In the genomic region with DNA sequence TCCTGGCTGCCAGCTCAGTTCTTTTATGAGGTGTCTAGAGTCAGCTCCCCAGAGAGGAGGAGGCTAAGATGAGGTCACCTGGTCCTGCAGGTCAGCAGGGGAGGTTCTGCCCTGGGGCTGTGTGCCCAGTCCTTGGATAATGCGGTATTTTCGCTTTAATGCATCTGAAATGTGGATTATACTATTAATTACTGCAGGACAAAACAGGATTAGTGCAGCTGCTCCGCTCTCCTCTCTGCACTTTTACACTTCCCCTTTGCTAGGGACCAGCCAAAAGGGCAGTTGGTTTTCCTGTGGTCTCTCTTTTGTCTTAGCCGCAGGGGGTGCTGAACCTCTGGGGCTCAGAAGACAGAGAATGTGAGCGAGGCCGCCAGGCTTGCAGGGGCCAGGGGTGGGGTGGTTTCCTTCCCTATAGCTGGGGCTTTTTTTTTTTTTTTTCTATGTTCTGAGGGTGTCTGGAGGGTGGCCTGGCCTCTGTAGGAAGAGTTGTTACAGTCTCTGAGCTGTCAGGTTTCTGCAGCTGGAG, we compare ENCODE assay signal across 8 mouse cellular contexts.
DNase-seq lines count a peak whose midpoint lies in the region; ATAC-seq and TF ChIP-seq lines count a peak whose summit lies in the region.

No protein-coding gene starts in this region.

- H3K4me3 ChIP-seq in macrophage (ENCODE audit: inconsistent target), result no peak overlapping the region; the same call in 1 of the 2 replicates
- H3K4me3 ChIP-seq in stomach, postnatal 0 days (ENCODE audit: low read depth, low read length), result no peak overlapping the region
- no peak overlapping the region for H3K4me3 ChIP-seq in cerebellum, adult 2 months (replicated peaks; ENCODE audit: insufficient read depth, low read depth, low read length)

- H3K9me3 ChIP-seq in stomach, postnatal 0 days (ENCODE audit: control insufficient read depth, low read length), result no peaks in the 10 kb centered on the region

- WGBS in macrophage (ENCODE audit: missing documents), result 0% methylated on average over 6 of the region's 6 CpGs
- 36% methylated on average over 6 of the region's 6 CpGs for WGBS in stomach, postnatal 0 days
- WGBS in cerebellum, adult 2 months, result 23% methylated on average over 6 of the region's 6 CpGs

- H3K4me1 ChIP-seq in stomach, postnatal 0 days (replicated peaks; ENCODE audit: control insufficient read depth, insufficient read depth), result peaks cover 7% of the 10 kb centered on the region
- no peaks in the 10 kb centered on the region for H3K4me1 ChIP-seq in cerebellum, adult 2 months (ENCODE audit: control insufficient read depth, insufficient read depth, low read length)

- H3K27ac ChIP-seq in macrophage, result peak overlapping the region; percentile 94
- peak overlapping the region; percentile 41; the same call in 1 of the 2 replicates for H3K27ac ChIP-seq in stomach, postnatal 0 days (replicated peaks)
- H3K27ac ChIP-seq in cerebellum, adult 2 months (ENCODE audit: insufficient read depth, low read length), result no peak overlapping the region

- no peak overlapping the region; the same call in 1 of the 2 replicates for H3K4me2 ChIP-seq in stomach, postnatal 0 days (replicated peaks; ENCODE audit: low read depth)

- TF ChIP-seq EP300 in stomach, postnatal 0 days (optimal IDR thresholded peaks at IDR 0.05), result no peak

- DNase-seq in gastrocnemius, adult 18-20 months (ENCODE audit: low spot score), result peak; percentile 62
- DNase-seq in gastrocnemius, postnatal 10 days, result no peak
- peak; percentile 53 to 70 for DNase-seq in spleen, postnatal 4 days (ENCODE audit: low spot score in 2 of 2)
- no peak for DNase-seq in spleen, postnatal 14 days (ENCODE audit: low spot score in 2 of 2)
- DNase-seq in heart, postnatal 10 days, result peak; percentile 25 to 41
- no peak for DNase-seq in stomach, postnatal 0 days (ENCODE audit: low spot score)
- DNase-seq in cerebellum, adult 2 months, result no peak

- TF ChIP-seq CTCF in stomach, postnatal 0 days (IDR thresholded peaks at IDR 0.05; ENCODE audit: low read depth), result no peak
- TF ChIP-seq CTCF in cerebellum, adult 2 months (IDR thresholded peaks at IDR 0.05; ENCODE audit: borderline replicate concordance, insufficient read depth, low read depth, low read length), result no peak

- no peaks in the 10 kb centered on the region for H3K27me3 ChIP-seq in stomach, postnatal 0 days (ENCODE audit: control insufficient read depth, insufficient read depth, low read length)
- H3K27me3 ChIP-seq in cerebellum, adult 2 months (ENCODE audit: control insufficient read depth, insufficient read depth, low read length), result no peaks in the 10 kb centered on the region

- H3K79me2 ChIP-seq in macrophage (ENCODE audit: inconsistent target), result peaks cover 74% of the 10 kb centered on the region; the same call in 1 of the 2 replicates

- intact Hi-C loops in heart, postnatal 10 days (cut with DNase I), result no loop called here

- no peak overlapping the region for H3K9ac ChIP-seq in stomach, postnatal 0 days (ENCODE audit: low read length)

- no peak for ATAC-seq in stomach, postnatal 0 days (ENCODE audit: low FRiP score, low TSS enrichment)

- TF ChIP-seq POLR2A in cerebellum, adult 2 months (IDR thresholded peaks at IDR 0.05; ENCODE audit: borderline replicate concordance, insufficient read depth, low read length), result no peak

- H3K36me3 ChIP-seq in macrophage (ENCODE audit: inconsistent target), result no peaks in the 10 kb centered on the region
- H3K36me3 ChIP-seq in stomach, postnatal 0 days (ENCODE audit: control insufficient read depth, insufficient read depth, low read length), result no peaks in the 10 kb centered on the region

Comparison
In these comparisons a context has a peak if more than half of its experiments do, and no peak if none do; other contexts are left out.
1. DNase-seq: peak in gastrocnemius, adult 18-20 months (single experiment), spleen, postnatal 4 days (2 of 2) and heart, postnatal 10 days (2 of 2); none in gastrocnemius, postnatal 10 days (single experiment), spleen, postnatal 14 days (0 of 2), stomach, postnatal 0 days (single experiment) and cerebellum, adult 2 months (0 of 2).